Mouse (Mus musculus): ENCODE measurements around the gene Gm26566. TPM values are rescaled to one million over a fixed set of nuclear protein-coding genes. Genes with fewer than 3 reads are reported as not detected.

Gm26566 gene
- total RNA-seq, 1 experiment from 2014 or later, result 2.9 TPM

Other genes starting within 250 kb of the Gm26566 start
- not detected in 2 replicates for gene Ifnb1, start 199.0 kb upstream of the Gm26566 start, total RNA-seq (2017)
- gene Ifna15, start 163.6 kb upstream of the Gm26566 start, total RNA-seq (2017), result not detected in 2 replicates
- not detected in 2 replicates for gene Ifna14, start 150.0 kb upstream of the Gm26566 start, total RNA-seq (2017)
- not detected in 2 replicates for gene Ifna9, start 129.4 kb upstream of the Gm26566 start, total RNA-seq (2017)
- not detected in 2 replicates for gene Ifna12, start 118.4 kb upstream of the Gm26566 start, total RNA-seq (2017)
- gene C87499, start 87.4 kb upstream of the Gm26566 start, total RNA-seq (2017), result not detected in 2 replicates
- not detected in 2 replicates for gene Ifna13, start 77.3 kb upstream of the Gm26566 start, total RNA-seq (2017)
- not detected in 2 replicates for gene Ifna16, start 44.9 kb upstream of the Gm26566 start, total RNA-seq (2017)
- not detected in 2 replicates for gene Ifna2, start 37.9 kb upstream of the Gm26566 start, total RNA-seq (2017)
- not detected in 2 replicates for gene Ifnab, start 30.4 kb upstream of the Gm26566 start, total RNA-seq (2017)
- 91.1 and 99.9 TPM in 2 replicates for gene Klhl9, start 660 bp downstream of the Gm26566 start, total RNA-seq (2017)
- gene Gm13271, start 33.1 kb downstream of the Gm26566 start, total RNA-seq (2017), result not detected in 2 replicates
- not detected in 2 replicates for gene Gm13283, start 38.3 kb downstream of the Gm26566 start, total RNA-seq (2017)
- not detected in 2 replicates for gene Gm13290, start 52.0 kb downstream of the Gm26566 start, total RNA-seq (2017)
- not detected in 2 replicates for gene Gm13289, start 55.1 kb downstream of the Gm26566 start, total RNA-seq (2017)
- gene Gm13272, start 58.0 kb downstream of the Gm26566 start, total RNA-seq (2017), result not detected in 2 replicates
- not detected in 2 replicates for gene Ifnz, start 60.3 kb downstream of the Gm26566 start, total RNA-seq (2017)
- gene Gm13276, start 63.9 kb downstream of the Gm26566 start, total RNA-seq (2017), result not detected in 2 replicates
- gene Gm13277, start 66.8 kb downstream of the Gm26566 start, total RNA-seq (2017), result not detected in 2 replicates
- gene Gm13278, start 69.7 kb downstream of the Gm26566 start, total RNA-seq (2017), result not detected in 2 replicates
- gene Gm13275, start 72.7 kb downstream of the Gm26566 start, total RNA-seq (2017), result not detected in 2 replicates
- gene Gm13279, start 75.6 kb downstream of the Gm26566 start, total RNA-seq (2017), result not detected in 2 replicates
- not detected in 2 replicates for gene Gm13285, start 77.9 kb downstream of the Gm26566 start, total RNA-seq (2017)
- not detected in 2 replicates for gene Gm13287, start 81.4 kb downstream of the Gm26566 start, total RNA-seq (2017)
- gene Gm13288, start 83.7 kb downstream of the Gm26566 start, total RNA-seq (2017), result not detected in 2 replicates
- not detected in 2 replicates for gene Ifna7, start 94.4 kb downstream of the Gm26566 start, total RNA-seq (2017)
- not detected in 2 replicates for gene Ifna11, start 98.2 kb downstream of the Gm26566 start, total RNA-seq (2017)
- gene Ifna6, start 105.6 kb downstream of the Gm26566 start, total RNA-seq (2017), result not detected in 2 replicates
- gene Ifna5, start 113.7 kb downstream of the Gm26566 start, total RNA-seq (2017), result not detected in 2 replicates
- gene Ifna4, start 120.1 kb downstream of the Gm26566 start, total RNA-seq (2017), result not detected in 2 replicates
- not detected in 2 replicates for gene Ifna1, start 128.3 kb downstream of the Gm26566 start, total RNA-seq (2017)
- not detected in 2 replicates for gene Ifne, start 158.4 kb downstream of the Gm26566 start, total RNA-seq (2017)

Data from common myeloid progenitor, adult 5-6 weeks (primary cell).